Mouse (Mus musculus) left cerebral cortex, adult 2 months (tissue): ENCODE data around the gene F830045P16Rik. TPM values are rescaled to one million over a fixed set of nuclear protein-coding genes. Genes with fewer than 3 reads are reported as not detected.
"Not testable (repeated sequence)": the region's sequence is repeated elsewhere in the genome, so short reads cannot be mapped to it uniquely, and the experiment has no call there.

Experiments used
- DNase-seq, 2 experiments: peaks; one replicate each; pipeline ENCODE4 v3.0.0; 2021 to 2022; ENCODE audit warnings: low spot score in 2 of 2, mixed read lengths in 1 of 2; ENCODE audit errors: extremely low spot score in 1 of 2
- H3K27ac ChIP-seq: fragments of 200-600 bp; 2 replicates; pipeline ENCODE4 v1.8.1; 2022
- H3K4me3 ChIP-seq: fragments of 200-600 bp; 2 replicates; pipeline ENCODE4 v1.8.1; 2022
- CTCF ChIP-seq: fragments of 200-600 bp; IDR thresholded peaks from 2 replicates; pipeline ENCODE4 v1.8.1; 2022; ENCODE audit warnings: antibody characterized with exemption, mild to moderate bottlenecking, moderate library complexity
- intact Hi-C: fragments of 180-260 bp; cut with DNase I; formaldehyde crosslinking; loops from one replicate; pipeline ENCODE4 v1.15.1; 2025
- total RNA-seq, 2 experiments: library from RNA; stranded (reverse); gene quantifications; 2 replicates each; pipeline ENCODE4 v1.2.3; 2021

Gene F830045P16Rik
- total RNA-seq, 2 experiments from 2014 or later, result 0.47 to 1.3 TPM

- intact Hi-C loops, result no loop called here
- DNase-seq, result no peak
- Histone ChIP-seq H3K4me3 (no peak overlapping the region), H3K27ac (no peak overlapping the region)
- TF ChIP-seq CTCF, result no peak
Observed at GRCm38 (mm10) chr2:129518526-129518925, 17.9 kb downstream of the F830045P16Rik start.

DNA sequence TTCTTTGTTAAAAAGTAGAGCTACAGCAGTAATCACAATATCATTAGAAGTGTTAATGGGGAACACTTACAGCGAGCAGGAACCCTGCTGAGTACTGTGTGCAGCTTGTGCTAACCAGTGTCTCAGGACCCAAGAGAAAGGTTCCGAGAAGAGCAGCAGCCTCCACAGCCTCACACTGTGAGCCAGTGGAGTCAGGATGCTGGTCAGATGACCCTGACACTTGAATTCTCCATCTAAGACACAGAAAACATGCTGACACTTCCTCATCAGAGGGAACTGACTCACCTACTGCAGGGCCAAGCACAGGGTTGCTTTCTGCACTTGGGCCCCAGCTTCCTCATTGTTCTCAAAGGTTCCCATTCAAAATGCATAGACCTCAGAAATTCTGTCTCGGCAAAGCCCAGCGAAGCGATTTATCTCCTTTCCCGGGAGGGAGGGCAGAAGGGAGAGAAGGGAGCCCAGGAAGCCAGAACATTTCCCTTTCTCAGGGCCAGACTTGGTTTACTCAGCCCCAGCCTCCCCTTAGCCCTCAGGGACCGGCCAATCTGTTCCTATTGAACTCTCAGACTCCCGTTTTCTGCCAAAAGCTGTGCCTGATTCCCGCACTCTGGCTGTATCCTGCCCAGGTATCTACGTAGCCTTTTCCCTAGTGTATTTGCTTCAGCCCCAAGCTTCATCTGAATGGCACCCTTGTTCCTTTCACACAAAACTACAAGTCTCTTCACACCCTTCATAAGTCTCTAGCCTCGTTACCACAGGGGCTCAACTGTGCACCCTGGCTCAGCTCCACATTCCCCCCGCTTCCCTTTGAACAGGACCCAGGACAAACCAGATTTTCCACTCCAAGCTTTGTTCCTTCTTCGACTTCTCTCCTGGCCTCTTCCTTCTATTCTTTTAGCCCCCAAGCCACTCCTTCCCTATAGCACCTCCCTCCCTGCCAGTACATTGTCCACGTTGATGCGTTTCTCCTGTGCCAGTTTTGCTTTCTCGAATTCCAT lies 21.2 kb downstream of the F830045P16Rik start:
- DNase-seq, result no peak
- no peak for TF ChIP-seq CTCF
- intact Hi-C loops, result no loop called here
- Histone ChIP-seq H3K4me3 (no peak overlapping the region), H3K27ac (peak overlapping the region; percentile 55)

GRCm38 (mm10) chr2:129514401-129514667 lies 22.1 kb downstream of the F830045P16Rik start:
- no peak overlapping the region for H3K27ac ChIP-seq
- DNase-seq, result no peak
- no peak for TF ChIP-seq CTCF
- intact Hi-C loops, result no loop called here
- no peak overlapping the region for H3K4me3 ChIP-seq

- no peak overlapping the region for H3K4me3 ChIP-seq
- H3K27ac ChIP-seq, result no peak overlapping the region
- no peak for DNase-seq
- intact Hi-C loops, result loop anchor here (2.0 kb wide), 1 partner anchor 15 kb away; no protein-coding TSS in a partner anchor
- TF ChIP-seq CTCF, result no peak
Observed at GRCm38 (mm10) chr2:129513546-129514400, 22.6 kb downstream of the F830045P16Rik start.

- DNase-seq, H3K27ac ChIP-seq, H3K4me3 ChIP-seq: not testable (repeated sequence)
- intact Hi-C loops, result loop anchor here (2.0 kb wide), 1 partner anchor 17 kb away; no protein-coding TSS in a partner anchor
Observed at GRCm38 (mm10) chr2:129512147-129512546, 24.3 kb downstream of the F830045P16Rik start.

- intact Hi-C loops, result loop anchor here (1.0 to 5.0 kb wide), 5 partner anchors 34 to 370 kb away; partner anchors contain the start of gene F830045P16Rik
- Histone ChIP-seq H3K27ac (no peak overlapping the region), H3K4me3 (no peak overlapping the region)
- peak; percentile 70 to 75 for DNase-seq
- TF ChIP-seq CTCF, result peak; percentile 73
Observed at GRCm38 (mm10) chr2:129502641-129503040, 33.8 kb downstream of the F830045P16Rik start.

- no peak overlapping the region for H3K27ac ChIP-seq
- DNase-seq, result no peak
- no peak overlapping the region for H3K4me3 ChIP-seq
- intact Hi-C loops, result no loop called here
- no peak for TF ChIP-seq CTCF
Observed at GRCm38 (mm10) chr2:129489496-129490285, 46.7 kb downstream of the F830045P16Rik start.

GRCm38 (mm10) chr2:129483150-129483549 lies 53.3 kb downstream of the F830045P16Rik start:
- no peak overlapping the region for H3K4me3 ChIP-seq
- intact Hi-C loops, result no loop called here
- TF ChIP-seq CTCF, result no peak

GRCm38 (mm10) chr2:129471905-129472304 lies 64.5 kb downstream of the F830045P16Rik start:
- TF ChIP-seq CTCF, result peak; percentile 72
- DNase-seq, result peak; percentile 15 to 20
- intact Hi-C loops, result loop anchor here (5.0 kb wide), 1 partner anchor 525 kb away; no protein-coding TSS in a partner anchor

More at GRCm38 (mm10) chr2:129483150-129483549, 53.3 kb downstream of the F830045P16Rik start:
- no peak overlapping the region for H3K27ac ChIP-seq
- DNase-seq, result no peak

DNA sequence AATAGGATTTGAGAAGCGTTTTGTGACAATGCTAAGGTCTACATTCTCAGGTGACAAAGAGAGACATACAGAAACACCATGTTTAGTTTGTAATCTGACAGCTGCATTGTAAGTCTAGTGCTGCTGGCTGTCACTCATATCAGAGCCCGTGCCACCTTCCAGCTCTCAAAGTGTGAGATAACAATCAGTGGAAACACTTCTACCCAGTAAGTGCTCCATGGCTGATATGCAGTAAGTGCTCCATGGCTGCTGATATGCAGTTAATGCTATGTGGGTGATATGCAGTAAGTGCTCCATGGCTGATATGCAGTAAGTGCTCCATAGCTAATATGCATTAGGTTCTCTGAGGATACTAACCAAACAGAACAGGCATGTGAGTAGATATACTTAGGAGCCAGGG lies 65.6 kb downstream of the F830045P16Rik start:
- Histone ChIP-seq H3K4me3 (no peak overlapping the region), H3K27ac (no peak overlapping the region)
- no peak for DNase-seq
- TF ChIP-seq CTCF, result no peak
- intact Hi-C loops, result loop anchor here (5.0 kb wide), 1 partner anchor 524 kb away; no protein-coding TSS in a partner anchor

More at GRCm38 (mm10) chr2:129471905-129472304, 64.5 kb downstream of the F830045P16Rik start:
- no peak overlapping the region for H3K27ac ChIP-seq
- no peak overlapping the region for H3K4me3 ChIP-seq

GRCm38 (mm10) chr2:129438772-129439171 lies 97.6 kb downstream of the F830045P16Rik start:
- not testable (repeated sequence) for H3K4me3 ChIP-seq, DNase-seq, H3K27ac ChIP-seq
- intact Hi-C loops, result loop anchor here (5.0 to 10.0 kb wide), 2 partner anchors 161 to 494 kb away; partner anchors contain the start of gene Zc3h8
